Mouse (Mus musculus): ENCODE data around the gene Spock1.

GRCm38 (mm10) chr13:57930283-57930682 lies 22.2 kb upstream of the Spock1 start:
- TF ChIP-seq CTCF (IDR thresholded peaks at IDR 0.05; ENCODE audit: extremely low read depth, insufficient read length, insufficient replicate concordance, low read depth, low read length) (no peak), POLR2A (IDR thresholded peaks at IDR 0.05; ENCODE audit: low read depth, low read length) (no peak)

Data from small intestine, adult 2 months (tissue).